Mouse (Mus musculus): ENCODE results near the gene Foxp4. TPM values are rescaled to one million over a fixed set of nuclear protein-coding genes. Genes with fewer than 3 reads are reported as not detected.
A peak's percentile ranks its signal among the peaks of the same experiment; 100 is the strongest.

The Foxp4 gene
- polyA plus RNA-seq, 1 experiment from 2014 or later, result 21.1 TPM

DNA sequence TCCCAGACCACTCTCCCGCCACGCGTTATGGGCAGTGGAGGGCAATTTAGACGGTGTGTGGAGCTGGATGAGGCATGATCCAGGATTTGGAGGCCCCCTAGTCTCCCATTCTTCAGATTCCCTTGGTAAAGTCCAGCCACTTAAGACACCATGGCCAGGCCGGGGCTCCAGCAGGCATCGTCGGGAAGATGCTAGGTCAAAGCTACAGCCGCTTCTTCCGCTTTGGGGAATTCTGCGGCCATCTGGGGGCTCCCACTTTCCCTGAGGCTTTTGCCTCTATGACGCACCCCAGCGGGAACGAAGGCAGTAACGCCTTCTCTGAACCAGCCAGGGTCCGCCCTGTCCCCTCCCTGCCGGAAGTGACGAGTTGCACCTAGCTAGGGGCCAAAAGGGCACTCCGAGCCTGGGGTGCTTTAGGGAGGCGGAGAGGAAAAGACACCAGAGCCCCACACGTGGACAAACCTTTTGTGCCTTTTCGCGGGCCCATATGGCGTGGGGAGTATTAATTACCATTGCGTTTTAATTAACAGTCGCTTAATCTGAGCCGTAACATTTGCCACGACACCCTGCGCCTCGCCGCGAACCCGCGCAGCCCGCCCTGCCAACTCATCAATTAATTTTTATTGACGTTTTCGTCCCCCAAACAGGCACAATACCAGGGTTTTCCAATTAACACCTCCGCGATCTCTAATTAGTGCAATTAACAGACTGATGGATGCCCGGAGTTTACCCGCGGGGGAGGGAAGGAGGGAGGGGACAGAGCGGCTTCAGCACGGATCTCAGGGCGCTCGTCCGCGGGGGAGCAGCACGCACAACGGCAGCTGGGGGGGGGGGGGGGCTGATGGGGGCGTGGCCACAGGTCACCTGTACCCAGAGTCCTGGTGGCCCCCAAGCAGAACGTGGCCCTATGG, 15.1 kb downstream of the Foxp4 start:
- no peak; the same call in 1 of the 2 replicates for ATAC-seq (replicated peaks; ENCODE audit: insufficient number of reproducible peaks, low FRiP score, low TSS enrichment)

DNA sequence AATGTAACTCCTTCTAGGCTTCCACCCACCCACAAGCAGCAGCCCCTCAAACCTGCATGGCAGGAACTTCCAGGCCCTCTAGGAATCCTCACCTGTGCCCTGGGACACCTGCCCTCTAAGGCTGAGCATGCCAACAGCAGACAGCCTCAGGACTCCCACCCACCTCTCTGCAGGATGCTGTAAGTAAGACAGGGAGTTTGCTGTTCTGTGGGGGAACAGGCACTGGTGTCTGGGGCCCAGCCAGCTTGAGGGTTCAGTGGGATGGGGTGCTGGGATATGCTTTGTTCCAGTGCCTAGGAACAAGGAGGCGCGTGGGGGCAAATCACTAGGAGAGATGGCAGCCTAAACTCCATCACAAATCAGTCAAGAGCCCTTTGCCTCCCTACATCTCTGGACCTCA, 16.4 kb downstream of the Foxp4 start:
- Histone ChIP-seq H3K27me3 (ENCODE audit: control insufficient read depth, insufficient read depth, low read length) (no peaks in the 10 kb centered on the region), H3K4me2 (no peak overlapping the region), H3K4me1 (ENCODE audit: control insufficient read depth, insufficient read depth, low read length) (peaks cover 45% of the 10 kb centered on the region)

More for the DNA sequence above, 15.1 kb downstream of the Foxp4 start:
- Histone ChIP-seq H3K27me3 (ENCODE audit: control insufficient read depth, insufficient read depth, low read length) (no peaks in the 10 kb centered on the region), H3K4me3 (ENCODE audit: low read depth, low read length) (peak overlapping the region; percentile 51), H3K27ac (ENCODE audit: low read depth, low read length) (no peak overlapping the region), H3K4me2 (peak overlapping the region; percentile 83), H3K36me3 (ENCODE audit: control insufficient read depth, insufficient read depth, low read length) (no peaks in the 10 kb centered on the region), H3K9me3 (replicated peaks; ENCODE audit: control insufficient read depth, low read length) (no peaks in the 10 kb centered on the region), H3K9ac (ENCODE audit: low read depth, low read length) (peak overlapping the region; percentile 65), H3K4me1 (ENCODE audit: control insufficient read depth, insufficient read depth, low read length) (peaks cover 41% of the 10 kb centered on the region)
- 10% methylated on average over 48 of the region's 51 CpGs for WGBS (ENCODE audit: insufficient replicate concordance)

DNA sequence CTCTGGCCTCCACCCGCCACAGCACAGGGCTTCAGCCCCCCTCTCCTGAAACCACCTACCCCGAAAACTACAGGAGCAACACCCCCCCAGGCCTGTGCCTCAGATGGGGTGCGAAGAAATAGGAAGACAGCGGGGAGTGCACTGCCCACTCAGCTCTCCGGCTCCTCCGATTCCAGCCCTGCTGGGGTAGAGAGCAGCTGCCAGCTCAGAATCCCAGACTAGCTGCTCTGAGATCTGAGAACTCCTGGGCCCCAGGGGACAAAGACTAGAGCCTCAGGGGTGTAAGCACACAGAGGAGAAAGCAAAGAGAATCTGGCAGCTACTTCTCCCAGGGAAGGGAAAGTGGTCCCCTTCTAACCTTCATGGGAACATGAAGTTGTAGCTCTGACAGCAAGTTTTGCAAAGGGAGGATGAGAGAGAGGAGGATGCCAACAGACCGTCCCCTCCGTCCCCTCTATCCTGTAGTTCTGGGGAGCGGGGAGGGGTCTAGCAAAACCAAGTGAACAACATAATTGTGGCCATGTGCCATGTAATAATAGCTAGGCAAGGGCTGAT, 17.0 kb downstream of the Foxp4 start:
- peaks cover 45% of the 10 kb centered on the region for H3K4me1 ChIP-seq (ENCODE audit: control insufficient read depth, insufficient read depth, low read length)
- H3K9ac ChIP-seq (ENCODE audit: low read depth, low read length), result no peak overlapping the region
- H3K4me3 ChIP-seq (ENCODE audit: low read depth, low read length), result no peak overlapping the region
- H3K9me3 ChIP-seq (replicated peaks; ENCODE audit: control insufficient read depth, low read length), result no peaks in the 10 kb centered on the region
- ATAC-seq (replicated peaks; ENCODE audit: insufficient number of reproducible peaks, low FRiP score, low TSS enrichment), result no peak
- no peak overlapping the region for H3K4me2 ChIP-seq
- H3K36me3 ChIP-seq (ENCODE audit: control insufficient read depth, insufficient read depth, low read length), result peaks cover 4% of the 10 kb centered on the region; the same call in 1 of the 2 replicates
- WGBS (ENCODE audit: insufficient replicate concordance), result 60% methylated on average over 9 of the region's 9 CpGs
- H3K27ac ChIP-seq (ENCODE audit: low read depth, low read length), result no peak overlapping the region
- H3K27me3 ChIP-seq (ENCODE audit: control insufficient read depth, insufficient read depth, low read length), result no peaks in the 10 kb centered on the region

More for the DNA sequence above, 16.4 kb downstream of the Foxp4 start:
- Histone ChIP-seq H3K27ac (ENCODE audit: low read depth, low read length) (no peak overlapping the region), H3K9ac (ENCODE audit: low read depth, low read length) (no peak overlapping the region), H3K9me3 (replicated peaks; ENCODE audit: control insufficient read depth, low read length) (no peaks in the 10 kb centered on the region), H3K4me3 (ENCODE audit: low read depth, low read length) (no peak overlapping the region), H3K36me3 (ENCODE audit: control insufficient read depth, insufficient read depth, low read length) (peaks cover 4% of the 10 kb centered on the region; the same call in 1 of the 2 replicates)
- 86% methylated on average over 2 of the region's 2 CpGs for WGBS (ENCODE audit: insufficient replicate concordance)
- ATAC-seq (replicated peaks; ENCODE audit: insufficient number of reproducible peaks, low FRiP score, low TSS enrichment), result no peak

DNA sequence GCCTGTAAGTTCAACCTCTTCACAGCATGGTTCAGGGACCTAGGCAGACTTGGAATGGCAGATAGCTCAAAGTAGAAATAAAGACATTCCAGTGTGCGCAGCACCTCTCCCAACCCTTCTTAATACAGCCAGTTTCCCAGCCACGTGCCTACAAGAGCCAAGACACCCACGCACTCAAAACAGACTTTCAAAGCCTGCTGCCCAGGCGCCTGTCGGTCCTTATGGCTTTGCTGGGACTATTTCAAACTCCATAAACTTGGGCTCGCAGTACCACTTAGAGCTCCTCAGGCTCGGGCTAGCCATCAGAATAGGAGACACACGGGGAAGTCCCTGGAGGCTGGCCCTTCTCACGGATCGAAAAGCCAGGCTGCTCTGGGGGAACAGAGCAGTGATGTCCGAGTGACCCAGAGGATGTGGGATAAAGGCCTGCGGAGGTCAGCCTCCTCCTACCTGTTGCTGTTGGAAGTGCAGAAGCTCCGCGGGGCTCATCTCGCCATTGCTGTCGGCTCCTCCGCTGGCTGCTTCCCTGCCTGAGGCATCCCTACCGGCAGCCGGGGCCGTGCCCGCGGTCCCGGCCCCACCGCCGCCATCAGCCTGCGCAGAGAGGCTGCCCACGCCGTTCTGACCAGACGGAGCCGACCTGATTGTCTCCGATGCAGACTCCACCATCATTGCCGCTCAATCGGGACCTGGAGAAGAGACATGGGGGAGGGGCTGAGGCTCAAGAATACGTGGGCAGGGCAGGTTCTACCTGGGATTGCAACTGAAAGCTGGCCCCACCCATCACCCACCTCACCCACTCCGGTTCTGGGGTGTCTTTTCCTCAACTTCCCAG, 20.4 kb downstream of the Foxp4 start:
- no peak overlapping the region for H3K27ac ChIP-seq (ENCODE audit: low read depth, low read length)
- H3K4me1 ChIP-seq (ENCODE audit: control insufficient read depth, insufficient read depth, low read length), result peaks cover 26% of the 10 kb centered on the region
- no peak overlapping the region for H3K4me3 ChIP-seq (ENCODE audit: low read depth, low read length)
- peaks cover 6% of the 10 kb centered on the region; the same call in 1 of the 2 replicates for H3K36me3 ChIP-seq (ENCODE audit: control insufficient read depth, insufficient read depth, low read length)
- H3K9ac ChIP-seq (ENCODE audit: low read depth, low read length), result no peak overlapping the region
- peak overlapping the region; percentile 46 for H3K4me2 ChIP-seq
- no peaks in the 10 kb centered on the region for H3K9me3 ChIP-seq (replicated peaks; ENCODE audit: control insufficient read depth, low read length)
- 41% methylated on average over 31 of the region's 35 CpGs for whole genome bisulfite sequencing (ENCODE audit: insufficient replicate concordance)
- H3K27me3 ChIP-seq (ENCODE audit: control insufficient read depth, insufficient read depth, low read length), result no peaks in the 10 kb centered on the region
- no peak for ATAC-seq (replicated peaks; ENCODE audit: insufficient number of reproducible peaks, low FRiP score, low TSS enrichment)

DNA sequence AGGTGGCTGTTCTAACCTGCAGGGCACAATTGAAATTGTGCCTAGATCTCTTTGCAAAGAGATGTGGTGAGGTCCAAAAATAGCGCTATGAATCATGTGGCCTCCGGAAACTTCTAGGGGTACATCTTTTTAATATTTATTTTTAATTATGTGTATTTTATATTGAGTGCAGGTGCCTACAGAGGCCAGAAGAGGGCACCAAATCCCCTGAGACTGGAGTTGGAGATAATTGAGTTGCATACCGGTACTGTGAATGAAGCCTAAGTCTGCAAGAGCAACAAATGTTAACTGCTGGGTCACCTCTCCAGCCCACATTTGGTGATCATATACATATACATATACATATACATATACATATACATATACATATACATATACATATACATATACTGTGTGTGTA, 22.7 kb downstream of the Foxp4 start:
- H3K4me3 ChIP-seq (ENCODE audit: low read depth, low read length), result no peak overlapping the region
- no peak overlapping the region for H3K9ac ChIP-seq (ENCODE audit: low read depth, low read length)
- 81% methylated on average over 3 of the region's 3 CpGs for WGBS (ENCODE audit: insufficient replicate concordance)
- H3K9me3 ChIP-seq (replicated peaks; ENCODE audit: control insufficient read depth, low read length), result no peaks in the 10 kb centered on the region
- H3K4me1 ChIP-seq (ENCODE audit: control insufficient read depth, insufficient read depth, low read length), result peaks cover 29% of the 10 kb centered on the region
- H3K4me2 ChIP-seq, result no peak overlapping the region
- ATAC-seq (replicated peaks; ENCODE audit: insufficient number of reproducible peaks, low FRiP score, low TSS enrichment), result no peak
- no peak overlapping the region for H3K27ac ChIP-seq (ENCODE audit: low read depth, low read length)
- no peaks in the 10 kb centered on the region for H3K27me3 ChIP-seq (ENCODE audit: control insufficient read depth, insufficient read depth, low read length)
- peaks cover 6% of the 10 kb centered on the region; the same call in 1 of the 2 replicates for H3K36me3 ChIP-seq (ENCODE audit: control insufficient read depth, insufficient read depth, low read length)

DNA sequence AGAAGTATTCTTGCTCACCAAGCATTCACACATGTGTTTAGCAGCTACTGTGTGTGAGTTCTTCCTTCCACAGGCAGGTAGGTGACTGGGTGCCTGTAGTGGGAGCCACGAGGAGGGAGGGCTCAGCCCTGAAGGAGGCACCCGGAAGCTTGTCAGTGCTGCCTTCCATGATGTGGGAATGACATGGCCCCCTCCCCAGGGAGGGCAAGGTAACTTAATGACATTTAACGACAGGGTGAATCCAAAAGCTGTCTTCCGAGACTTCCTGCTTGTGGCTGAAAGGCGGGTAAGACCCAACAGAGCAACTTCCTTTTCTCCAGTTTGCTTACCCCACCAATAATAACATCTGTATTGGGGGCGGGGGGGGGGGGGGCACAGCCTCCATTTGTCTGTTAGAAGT, 23.7 kb downstream of the Foxp4 start:
- no peak for ATAC-seq (replicated peaks; ENCODE audit: insufficient number of reproducible peaks, low FRiP score, low TSS enrichment)
- Histone ChIP-seq H3K9ac (ENCODE audit: low read depth, low read length) (no peak overlapping the region), H3K4me1 (ENCODE audit: control insufficient read depth, insufficient read depth, low read length) (peaks cover 28% of the 10 kb centered on the region), H3K27me3 (ENCODE audit: control insufficient read depth, insufficient read depth, low read length) (no peaks in the 10 kb centered on the region), H3K9me3 (replicated peaks; ENCODE audit: control insufficient read depth, low read length) (no peaks in the 10 kb centered on the region), H3K36me3 (ENCODE audit: control insufficient read depth, insufficient read depth, low read length) (peaks cover 12% of the 10 kb centered on the region), H3K4me3 (ENCODE audit: low read depth, low read length) (no peak overlapping the region), H3K27ac (ENCODE audit: low read depth, low read length) (no peak overlapping the region), H3K4me2 (no peak overlapping the region)
- 61% methylated on average over 6 of the region's 6 CpGs for WGBS (ENCODE audit: insufficient replicate concordance)

DNA sequence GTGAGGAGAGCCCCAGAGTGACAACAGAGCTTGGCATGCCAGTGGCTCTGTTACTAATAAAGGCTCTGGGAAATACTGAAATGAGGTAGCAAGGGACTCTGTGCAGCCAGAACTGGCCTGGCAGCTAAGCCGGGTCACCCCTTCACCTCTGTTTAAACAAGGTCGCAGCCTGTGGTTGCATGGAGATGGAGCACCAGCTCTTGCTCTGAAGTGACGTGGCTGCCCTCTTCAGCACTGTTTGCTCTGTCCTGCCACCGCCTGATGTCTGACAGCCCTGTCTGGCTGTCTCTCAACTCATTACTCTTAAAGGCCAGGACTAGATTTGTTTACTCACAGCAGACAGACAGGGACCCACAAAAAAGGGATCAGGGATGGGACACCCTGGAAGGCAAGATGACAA, 25.3 kb downstream of the Foxp4 start:
- no peaks in the 10 kb centered on the region for H3K9me3 ChIP-seq (replicated peaks; ENCODE audit: control insufficient read depth, low read length)
- no peak overlapping the region for H3K4me2 ChIP-seq
- H3K4me1 ChIP-seq (ENCODE audit: control insufficient read depth, insufficient read depth, low read length), result peaks cover 23% of the 10 kb centered on the region
- H3K27me3 ChIP-seq (ENCODE audit: control insufficient read depth, insufficient read depth, low read length), result no peaks in the 10 kb centered on the region
- H3K27ac ChIP-seq (ENCODE audit: low read depth, low read length), result 0 out of 2 replicates have a peak overlapping the region, but pooled peaks have one; percentile 7
- WGBS (ENCODE audit: insufficient replicate concordance), result 25% methylated on average over 4 of the region's 4 CpGs
- no peak overlapping the region for H3K4me3 ChIP-seq (ENCODE audit: low read depth, low read length)
- no peak overlapping the region for H3K9ac ChIP-seq (ENCODE audit: low read depth, low read length)
- H3K36me3 ChIP-seq (ENCODE audit: control insufficient read depth, insufficient read depth, low read length), result peaks cover 16% of the 10 kb centered on the region
- no peak for ATAC-seq (replicated peaks; ENCODE audit: insufficient number of reproducible peaks, low FRiP score, low TSS enrichment)
